Mouse (Mus musculus) MEL (cell line): ENCODE measurements around the gene Grap. TPM values are rescaled to one million over a fixed set of nuclear protein-coding genes. Genes with fewer than 3 reads are reported as not detected.

Experiments
- DNase-seq: peaks from one replicate; pipeline ENCODE4 v3.0.0; 2011; ENCODE audit warnings: low read depth, low spot score
- H3K27ac ChIP-seq: 2 replicates; pipeline ENCODE4 v1.5.1; 2012; ENCODE audit warnings: low read depth, mild to moderate bottlenecking, control low read depth, low read length, moderate library complexity; ENCODE audit not compliant: control insufficient read depth
- H3K27me3 ChIP-seq, 2 experiments: fragments of 150-350 bp in 1 of 2; sonication (generic) in 1 of 2; 2 replicates each; pipeline ENCODE4 v1.6.1; 2012; ENCODE audit warnings: low read length in 2 of 2, mild to moderate bottlenecking in 2 of 2, improper control_type of control experiment in 1 of 2, moderate library complexity in 1 of 2; ENCODE audit not compliant: insufficient read depth in 2 of 2, control insufficient read depth in 1 of 2
- H3K36me3 ChIP-seq, 2 experiments: 2 replicates each; pipeline ENCODE4 v1.6.1; 2012 to 2014; ENCODE audit warnings: low read length in 2 of 2, improper control_type of control experiment in 1 of 2, inconsistent platforms in 1 of 2, mild to moderate bottlenecking in 1 of 2; ENCODE audit not compliant: insufficient read depth in 2 of 2, control insufficient read depth in 1 of 2
- H3K4me1 ChIP-seq, 2 experiments: fragments of 150-350 bp in 1 of 2; sonication (generic) in 1 of 2; 2 replicates each; pipeline ENCODE4 v1.6.1; 2012; ENCODE audit warnings: low read length in 2 of 2, improper control_type of control experiment in 1 of 2, mild to moderate bottlenecking in 1 of 2; ENCODE audit not compliant: insufficient read depth in 2 of 2, control insufficient read depth in 1 of 2
- H3K4me3 ChIP-seq, 2 experiments: fragments of 150-350 bp in 1 of 2; sonication (generic) in 1 of 2; 2 replicates each; pipeline ENCODE4 v1.5.1; 2012; ENCODE audit warnings: low read depth in 2 of 2, low read length in 2 of 2, mild to moderate bottlenecking in 2 of 2, moderate library complexity in 2 of 2, control low read depth in 1 of 2, improper control_type of control experiment in 1 of 2; ENCODE audit not compliant: control insufficient read depth in 1 of 2, insufficient read depth in 1 of 2
- H3K79me2 ChIP-seq: 2 replicates; pipeline ENCODE4 v1.6.1; 2012; ENCODE audit warnings: mild to moderate bottlenecking, low read length, moderate library complexity; ENCODE audit not compliant: control insufficient read depth, poor library complexity, insufficient read depth
- H3K9ac ChIP-seq: 2 replicates; pipeline ENCODE4 v1.6.1; 2012; ENCODE audit warnings: low read depth, mild to moderate bottlenecking, control low read depth, low read length, moderate library complexity; ENCODE audit not compliant: control insufficient read depth, poor library complexity, severe bottlenecking
- H3K9me3 ChIP-seq: fragments of 150-350 bp; sonication (generic); replicated peaks from 2 replicates; pipeline ENCODE4 v1.6.1; 2012; ENCODE audit warnings: mild to moderate bottlenecking, low read length, improper control_type of control experiment, moderate library complexity; ENCODE audit not compliant: insufficient read depth
- CHD1 ChIP-seq: IDR thresholded peaks from 2 replicates; pipeline ENCODE4 v1.6.1; 2012; ENCODE audit warnings: low read depth, mild to moderate bottlenecking, inconsistent platforms, low read length, improper control_type of control experiment
- CHD2 ChIP-seq: IDR thresholded peaks from 2 replicates; pipeline ENCODE4 v1.6.1; 2011; ENCODE audit warnings: low read length, improper control_type of control experiment
- CTCF ChIP-seq, 3 experiments: IDR thresholded peaks in 2 of 3; conservative IDR thresholded peaks in 1 of 3; 2 replicates each; pipeline ENCODE4 v1.5.1; 2011 to 2012; ENCODE audit warnings: low read length in 3 of 3, low read depth in 2 of 3, mild to moderate bottlenecking in 2 of 3, improper control_type of control experiment in 1 of 3, inconsistent platforms in 1 of 3, mixed read lengths in 1 of 3, moderate library complexity in 1 of 3; ENCODE audit not compliant: control insufficient read depth in 1 of 3, insufficient read depth in 1 of 3, poor library complexity in 1 of 3, severe bottlenecking in 1 of 3
- E2F4 ChIP-seq: IDR thresholded peaks from 2 replicates; pipeline ENCODE4 v1.6.1; 2011; ENCODE audit warnings: low read depth, low read length, improper control_type of control experiment, borderline replicate concordance
- GABPA ChIP-seq: IDR thresholded peaks from 2 replicates; pipeline ENCODE4 v1.6.1; 2012; ENCODE audit warnings: low read depth, mild to moderate bottlenecking, inconsistent platforms, low read length, improper control_type of control experiment, moderate library complexity
- JUND ChIP-seq: IDR thresholded peaks from 2 replicates; pipeline ENCODE4 v1.6.1; 2011; ENCODE audit warnings: low read depth, mild to moderate bottlenecking, improper control_type of control experiment, low read length
- MXI1 ChIP-seq: IDR thresholded peaks from 2 replicates; pipeline ENCODE4 v1.6.1; 2011; ENCODE audit warnings: mild to moderate bottlenecking, low read depth, low read length, improper control_type of control experiment
- MYB ChIP-seq: IDR thresholded peaks from 2 replicates; pipeline ENCODE4 v1.6.1; 2011; ENCODE audit warnings: mild to moderate bottlenecking, low read depth, low read length, improper control_type of control experiment
- MYC ChIP-seq: IDR thresholded peaks from 2 replicates; pipeline ENCODE4 v1.6.1; 2011; ENCODE audit warnings: low read depth, mild to moderate bottlenecking, low read length, improper control_type of control experiment, moderate library complexity
- NELFE ChIP-seq: IDR thresholded peaks from 2 replicates; pipeline ENCODE4 v1.6.1; 2011; ENCODE audit warnings: low read depth, low read length, improper control_type of control experiment
- NRF1 ChIP-seq: IDR thresholded peaks from 2 replicates; pipeline ENCODE4 v1.6.1; 2014; ENCODE audit warnings: low read depth, mild to moderate bottlenecking, inconsistent platforms, low read length, improper control_type of control experiment, moderate library complexity; ENCODE audit not compliant: poor library complexity, insufficient read depth, severe bottlenecking
- POLR2A ChIP-seq, 2 experiments: IDR thresholded peaks; 2 replicates each; pipeline ENCODE4 v1.6.1; 2011 to 2012; ENCODE audit warnings: low read length in 2 of 2, mild to moderate bottlenecking in 2 of 2, control low read depth in 1 of 2, improper control_type of control experiment in 1 of 2, low read depth in 1 of 2, moderate library complexity in 1 of 2; ENCODE audit not compliant: control insufficient read depth in 1 of 2, insufficient read depth in 1 of 2, poor library complexity in 1 of 2
- POLR2AphosphoS2 ChIP-seq: IDR thresholded peaks from 2 replicates; pipeline ENCODE4 v1.6.1; 2011; ENCODE audit warnings: low read length, improper control_type of control experiment
- RAD21 ChIP-seq: IDR thresholded peaks from 2 replicates; pipeline ENCODE4 v1.6.1; 2011; ENCODE audit warnings: mild to moderate bottlenecking, low read depth, low read length, improper control_type of control experiment
- RCOR1 ChIP-seq: IDR thresholded peaks from 2 replicates; pipeline ENCODE4 v1.6.1; 2012; ENCODE audit warnings: low read depth, mild to moderate bottlenecking, inconsistent platforms, low read length, improper control_type of control experiment
- SMC3 ChIP-seq: IDR thresholded peaks from 2 replicates; pipeline ENCODE4 v1.6.1; 2011; ENCODE audit warnings: low read depth, low read length, improper control_type of control experiment
- TCF12 ChIP-seq: IDR thresholded peaks from 2 replicates; pipeline ENCODE4 v1.6.1; 2014; ENCODE audit warnings: low read depth, mild to moderate bottlenecking, inconsistent platforms, low read length, improper control_type of control experiment, moderate library complexity
- USF1 ChIP-seq: IDR thresholded peaks from 2 replicates; pipeline ENCODE4 v1.6.1; 2014; ENCODE audit warnings: low read depth, mild to moderate bottlenecking, inconsistent platforms, low read length, improper control_type of control experiment, moderate library complexity
- ZKSCAN1 ChIP-seq: IDR thresholded peaks from 2 replicates; pipeline ENCODE4 v1.6.1; 2012; ENCODE audit warnings: low read depth, mild to moderate bottlenecking, inconsistent platforms, low read length, improper control_type of control experiment, moderate library complexity
- polyA plus RNA-seq, 2 experiments: library from polyadenylated mRNA; stranded (reverse) in 1 of 2; unstranded in 1 of 2; fragments of >175 nt in 1 of 2; fragments of >200 nt in 1 of 2; gene quantifications; 2 replicates each; pipeline versions ENCODE4 v1.2.1 to v1.2.4; 2012; ENCODE audit warnings: low replicate concordance in 2 of 2, low read depth in 1 of 2; ENCODE audit not compliant: insufficient read length in 2 of 2, insufficient read depth in 1 of 2, missing spikeins in 1 of 2
- total RNA-seq: library from RNA; depleted of rRNA; stranded (reverse); fragments of 300-350 nt; gene quantifications from 2 replicates; pipeline ENCODE4 v1.2.3, GENCODE M21; 2012

Grap gene
- total and polyA plus RNA-seq, 3 experiments, result 1.8 to 2.3 TPM; not detected in 1

- H3K4me1 ChIP-seq, result no peaks in the 10 kb centered on the region
- no peaks in the 10 kb centered on the region; a peak in 1 of 4 replicates for H3K36me3 ChIP-seq
Measured at GRCm38 (mm10) chr11:61701696-61702095, 48.6 kb downstream of the Grap start.

GRCm38 (mm10) chr11:61702494-61702893 is 49.4 kb downstream of the Grap start:
- Histone ChIP-seq H3K27ac (no peak overlapping the region), H3K9me3 (no peaks in the 10 kb centered on the region), H3K4me1 (no peaks in the 10 kb centered on the region), H3K4me3 (no peak overlapping the region), H3K79me2 (no peaks in the 10 kb centered on the region), H3K36me3 (no peaks in the 10 kb centered on the region; a peak in 1 of 4 replicates), H3K9ac (no peak overlapping the region), H3K27me3 (no peaks in the 10 kb centered on the region)
- DNase-seq, result no peak
- TF ChIP-seq CHD1 (no peak), SMC3 (no peak), POLR2A (IDR thresholded peaks at IDR 0.05; ENCODE audit: control insufficient read depth in 1 of 2, insufficient read depth in 1 of 2, low read depth in 1 of 2, low read length in 2 of 2, poor library complexity in 1 of 2) (no peak), NELFE (no peak), MYC (no peak), RCOR1 (no peak), CHD2 (no peak), CTCF (IDR thresholded peaks at IDR 0.05 in 2 of 3, conservative IDR thresholded peaks at IDR 0.05 in 1 of 3; ENCODE audit: control insufficient read depth in 1 of 3, insufficient read depth in 1 of 3, low read depth in 2 of 3, low read length in 3 of 3, poor library complexity in 1 of 3, severe bottlenecking in 1 of 3) (no peak), GABPA (no peak), MYB (no peak), E2F4 (no peak), RAD21 (no peak), JUND (no peak), TCF12 (no peak), USF1 (no peak), NRF1 (no peak), POLR2AphosphoS2 (no peak), ZKSCAN1 (no peak), MXI1 (no peak)

More at GRCm38 (mm10) chr11:61701696-61702095, 48.6 kb downstream of the Grap start:
- no peaks in the 10 kb centered on the region for H3K27me3 ChIP-seq
- H3K79me2 ChIP-seq, result no peaks in the 10 kb centered on the region
- TF ChIP-seq TCF12, result no peak
- no peak for TF ChIP-seq NELFE
- no peak overlapping the region for H3K9ac ChIP-seq
- H3K27ac ChIP-seq, result no peak overlapping the region
- no peak overlapping the region for H3K4me3 ChIP-seq
- no peak for DNase-seq
- H3K9me3 ChIP-seq, result no peaks in the 10 kb centered on the region
